ENCODE assay signal across 17 mouse cellular contexts in the genomic region with DNA sequence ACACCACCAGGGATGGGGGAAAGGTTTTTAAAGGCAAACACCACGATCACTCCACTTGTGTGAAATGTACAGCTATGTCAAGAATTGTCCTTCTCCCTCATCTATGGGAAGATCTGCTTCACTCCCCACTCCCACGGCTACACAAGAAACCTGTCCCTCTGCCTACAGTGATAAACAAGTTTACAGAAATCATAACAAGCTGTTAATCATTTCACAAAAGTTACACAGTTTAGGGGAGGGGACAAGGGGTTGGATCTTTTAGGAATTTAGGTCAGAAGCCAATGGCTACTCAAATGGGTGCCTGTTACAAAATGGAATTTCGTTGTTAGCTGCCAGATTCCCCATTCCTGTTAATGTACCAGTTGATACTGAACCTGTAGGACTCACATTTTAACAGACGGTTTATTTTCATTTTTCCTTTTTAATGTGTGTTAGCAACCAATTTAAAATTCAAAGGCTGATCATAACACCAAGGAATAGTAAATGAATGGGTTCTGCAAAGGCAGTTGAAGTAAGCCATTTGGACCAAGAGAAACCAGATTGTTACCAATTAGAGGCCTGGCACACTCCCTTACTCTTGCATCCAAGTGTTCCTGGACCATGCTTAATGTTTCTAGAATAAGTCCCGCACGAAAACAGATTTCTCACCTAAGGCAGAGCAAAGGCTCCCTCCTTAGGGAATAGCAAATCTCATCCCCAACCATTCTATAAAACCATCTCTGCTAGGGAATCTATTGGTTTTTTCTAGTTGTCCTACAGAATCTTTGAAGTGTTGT. TPM values are rescaled to one million over a fixed set of nuclear protein-coding genes. Genes with fewer than 3 reads are reported as not detected.
DNase-seq lines count a peak whose midpoint lies in the region; ATAC-seq and TF ChIP-seq lines count a peak whose summit lies in the region.
"Had no signal": no experiment of that assay in that cellular context is flagged by ENCODE, and none has a peak within 500 bp of the region (broad histone marks: within the 10 kb centered on the region; RNA-seq: fewer than 3 reads in every experiment).

No protein-coding gene starts in this region.

- no peak overlapping the region for H3K27ac ChIP-seq in forebrain, embryonic 15.5 days (replicated peaks)
- no peak overlapping the region for H3K27ac ChIP-seq in forebrain, embryonic 12.5 days
- peak overlapping the region; percentile 94 for H3K27ac ChIP-seq in liver, adult 2 months (replicated peaks; ENCODE audit: insufficient read depth, low read depth, low read length)
- no peak overlapping the region for H3K27ac ChIP-seq in liver, embryonic 11.5 days (ENCODE audit: low read depth, low read length)
- H3K27ac ChIP-seq in liver, postnatal 0 days (ENCODE audit: low read depth), result peak overlapping the region; percentile 82
- no peak overlapping the region for H3K27ac ChIP-seq in thymus, adult 2 months (ENCODE audit: control insufficient read depth, insufficient read depth, low read length)

- no peak overlapping the region for H3K4me3 ChIP-seq in forebrain, embryonic 15.5 days
- no peak overlapping the region for H3K4me3 ChIP-seq in forebrain, embryonic 12.5 days (replicated peaks)
- H3K4me3 ChIP-seq in liver, adult 2 months (ENCODE audit: insufficient read depth, low read depth, low read length), result no peak overlapping the region
- H3K4me3 ChIP-seq in liver, embryonic 11.5 days (ENCODE audit: low read depth, low read length), result no peak overlapping the region
- no peak overlapping the region for H3K4me3 ChIP-seq in liver, postnatal 0 days (ENCODE audit: low read depth, low read length)
- H3K4me3 ChIP-seq in thymus, adult 2 months (ENCODE audit: control insufficient read depth, insufficient read depth, low read length), result no peak overlapping the region

- TF ChIP-seq CTCF in liver, adult 2 months (IDR thresholded peaks at IDR 0.05; ENCODE audit: low read depth, low read length), result no peak
- TF ChIP-seq CTCF in liver, postnatal 0 days (IDR thresholded peaks at IDR 0.05; ENCODE audit: low read depth), result no peak
- no peak for TF ChIP-seq CTCF in thymus, adult 2 months (IDR thresholded peaks at IDR 0.05; ENCODE audit: borderline replicate concordance, control insufficient read depth, extremely low read depth, insufficient read depth, low read length, poor library complexity)

- no peaks in the 10 kb centered on the region for H3K79me2 ChIP-seq in liver, adult 2 months (ENCODE audit: control insufficient read depth, insufficient read depth, low read length)

- WGBS in forebrain, embryonic 15.5 days, result 70% methylated on average over 6 of the region's 6 CpGs
- 92% methylated on average over 6 of the region's 6 CpGs for WGBS in forebrain, embryonic 12.5 days
- WGBS in liver, adult 2 months, result 19% methylated on average over 6 of the region's 6 CpGs
- 78% methylated on average over 6 of the region's 6 CpGs for WGBS in liver, embryonic 11.5 days
- WGBS in liver, postnatal 0 days (ENCODE audit: insufficient replicate concordance), result 71% methylated on average over 6 of the region's 6 CpGs
- 94% methylated on average over 6 of the region's 6 CpGs for WGBS in thymus, adult 2 months

- H3K4me2 ChIP-seq in forebrain, embryonic 15.5 days (replicated peaks), result no peak overlapping the region
- H3K4me2 ChIP-seq in forebrain, embryonic 12.5 days, result no peak overlapping the region
- H3K4me2 ChIP-seq in liver, embryonic 11.5 days, result no peak overlapping the region
- no peak overlapping the region for H3K4me2 ChIP-seq in liver, postnatal 0 days (ENCODE audit: low read depth, low read length)
- H3K4me2 ChIP-seq: midbrain, embryonic 11.5 days had no signal

- H3K4me1 ChIP-seq in forebrain, embryonic 15.5 days, result no peaks in the 10 kb centered on the region
- H3K4me1 ChIP-seq in forebrain, embryonic 12.5 days, result no peaks in the 10 kb centered on the region
- H3K4me1 ChIP-seq in liver, adult 2 months (ENCODE audit: control insufficient read depth, insufficient read depth, low read length), result peaks cover 36% of the 10 kb centered on the region
- H3K4me1 ChIP-seq in liver, embryonic 11.5 days (replicated peaks; ENCODE audit: control insufficient read depth, insufficient read depth, low read length), result no peaks in the 10 kb centered on the region; the same call in 1 of the 2 replicates
- peaks cover 7% of the 10 kb centered on the region for H3K4me1 ChIP-seq in liver, postnatal 0 days (ENCODE audit: insufficient read depth)
- no peaks in the 10 kb centered on the region for H3K4me1 ChIP-seq in thymus, adult 2 months (replicated peaks; ENCODE audit: control insufficient read depth, insufficient read depth, low read length)

- no peak for TF ChIP-seq POLR2A in liver, adult 2 months (IDR thresholded peaks at IDR 0.05; ENCODE audit: extremely low read depth, insufficient read depth, low read length)
- TF ChIP-seq POLR2A in thymus, adult 2 months (IDR thresholded peaks at IDR 0.05; ENCODE audit: control insufficient read depth, extremely low read depth, insufficient read depth, low read length, poor library complexity), result no peak

- ATAC-seq in forebrain, embryonic 15.5 days (replicated peaks), result peak; percentile 48; the same call in 1 of the 2 replicates
- no peak for ATAC-seq in forebrain, embryonic 12.5 days (ENCODE audit: low FRiP score)
- no peak for ATAC-seq in liver, embryonic 11.5 days (replicated peaks; ENCODE audit: low FRiP score)
- peak; percentile 94 for ATAC-seq in liver, postnatal 0 days

- H3K36me3 ChIP-seq in forebrain, embryonic 15.5 days, result no peaks in the 10 kb centered on the region
- no peaks in the 10 kb centered on the region for H3K36me3 ChIP-seq in forebrain, embryonic 12.5 days (replicated peaks)
- H3K36me3 ChIP-seq in liver, adult 2 months (ENCODE audit: control insufficient read depth, insufficient read depth, low read length), result peaks cover 2% of the 10 kb centered on the region; the same call in 1 of the 2 replicates
- no peaks in the 10 kb centered on the region for H3K36me3 ChIP-seq in liver, embryonic 11.5 days (ENCODE audit: control insufficient read depth, insufficient read depth, low read length)
- no peaks in the 10 kb centered on the region for H3K36me3 ChIP-seq in liver, postnatal 0 days (replicated peaks; ENCODE audit: insufficient read depth, low read length)
- no peaks in the 10 kb centered on the region for H3K36me3 ChIP-seq in thymus, adult 2 months (ENCODE audit: control insufficient read depth, insufficient read depth, low read length)

- H3K9me3 ChIP-seq in forebrain, embryonic 15.5 days, result no peaks in the 10 kb centered on the region
- no peaks in the 10 kb centered on the region for H3K9me3 ChIP-seq in forebrain, embryonic 12.5 days
- no peaks in the 10 kb centered on the region for H3K9me3 ChIP-seq in liver, embryonic 11.5 days (ENCODE audit: control insufficient read depth, low read length)
- H3K9me3 ChIP-seq in liver, postnatal 0 days (ENCODE audit: low read length), result no peaks in the 10 kb centered on the region

- no peak overlapping the region for H3K9ac ChIP-seq in forebrain, embryonic 15.5 days (replicated peaks)
- H3K9ac ChIP-seq in forebrain, embryonic 12.5 days, result no peak overlapping the region
- peak overlapping the region; percentile 46; the same call in 1 of the 2 replicates for H3K9ac ChIP-seq in liver, adult 2 months (ENCODE audit: low read depth, low read length)
- H3K9ac ChIP-seq in liver, embryonic 11.5 days (ENCODE audit: low read depth, low read length), result no peak overlapping the region
- no peak overlapping the region for H3K9ac ChIP-seq in liver, postnatal 0 days (replicated peaks)

- no peaks in the 10 kb centered on the region for H3K27me3 ChIP-seq in forebrain, embryonic 15.5 days
- no peaks in the 10 kb centered on the region for H3K27me3 ChIP-seq in forebrain, embryonic 12.5 days
- no peaks in the 10 kb centered on the region for H3K27me3 ChIP-seq in liver, adult 2 months (ENCODE audit: control insufficient read depth, insufficient read depth, low read length)
- no peaks in the 10 kb centered on the region for H3K27me3 ChIP-seq in liver, embryonic 11.5 days (replicated peaks; ENCODE audit: control insufficient read depth, insufficient read depth, low read length)
- no peaks in the 10 kb centered on the region for H3K27me3 ChIP-seq in liver, postnatal 0 days (ENCODE audit: insufficient read depth, low read length)
- no peaks in the 10 kb centered on the region for H3K27me3 ChIP-seq in thymus, adult 2 months (ENCODE audit: control insufficient read depth, insufficient read depth, low read length)

- DNase-seq in liver, adult 2 months (ENCODE audit: extremely low read depth, low read depth, low spot score), result peak; percentile 98
- DNase-seq in liver, embryonic 11.5 days (ENCODE audit: low spot score), result no peak
- DNase-seq in cerebellum, adult 9-10 months, result peak; percentile 69
- no peak for DNase-seq in liver, postnatal 0 days
- DNase-seq in thymus, adult 2 months, result no peak
- no peak for DNase-seq in thymus, postnatal 0 days (ENCODE audit: low spot score)
- DNase-seq: adrenal gland, postnatal 25 days; heart, postnatal 36 days; lung, postnatal 14 days had no signal

- peak; percentile 47; the same call in 1 of the 2 replicates for TF ChIP-seq EP300 in liver, postnatal 0 days (IDR thresholded peaks at IDR 0.05; ENCODE audit: low read depth)

RNA-seq across cellular contexts. Expression of gene Pigr, which starts 8.9 kb away (rescaled TPM):
- not detected in 2 replicates for polyA plus RNA-seq in forebrain, embryonic 15.5 days (2015; fragmentation: Nextera tagmentation; extraction: Ambion mirVana)
- not detected in 2 replicates for polyA plus RNA-seq in forebrain, embryonic 12.5 days (2016; fragmentation: Nextera tagmentation; extraction: Ambion mirVana)
- 482 and 517 TPM in 2 replicates for total RNA-seq in liver, adult 2 months (2014; rRNA removed)
- 579 and 633 TPM in 2 replicates for polyA plus RNA-seq in liver, adult 2 months (2012; rRNA removed)
- 0.12 and 0.25 TPM in 2 replicates for polyA plus RNA-seq in liver, embryonic 11.5 days (2014; fragmentation: Nextera tagmentation; extraction: Ambion mirVana)
- 1.2 TPM in 2 replicates for polyA plus RNA-seq in liver, postnatal 0 days (2015; fragmentation: Nextera tagmentation; extraction: Ambion mirVana)
- 3.0 and 4.3 TPM in 2 replicates for polyA plus RNA-seq in thymus, adult 2 months (2012; rRNA removed)
- 0.18 and 0.31 TPM in 2 replicates for polyA plus RNA-seq in thymus, postnatal 0 days (2015; fragmentation: Nextera tagmentation; extraction: Ambion mirVana)
- total RNA-seq: adrenal gland, postnatal 25 days; heart, postnatal 36 days; layer of hippocampus, postnatal 36 days had no signal
- polyA plus RNA-seq: midbrain, embryonic 11.5 days had no signal

RNA-seq across cellular contexts. Expression of gene Fcmr, which starts 30.1 kb away (rescaled TPM):
- not detected in 2 replicates for polyA plus RNA-seq in forebrain, embryonic 15.5 days (2015; fragmentation: Nextera tagmentation; extraction: Ambion mirVana)
- not detected in 2 replicates for polyA plus RNA-seq in forebrain, embryonic 12.5 days (2016; fragmentation: Nextera tagmentation; extraction: Ambion mirVana)
- 0.09 and 0.54 TPM in 2 replicates for total RNA-seq in liver, adult 2 months (2014; rRNA removed)
- 0.81 and 2.6 TPM in 2 replicates for polyA plus RNA-seq in liver, adult 2 months (2012; rRNA removed)
- polyA plus RNA-seq in liver, embryonic 11.5 days (2014; fragmentation: Nextera tagmentation; extraction: Ambion mirVana), result not detected in 2 replicates
- polyA plus RNA-seq in liver, postnatal 0 days (2015; fragmentation: Nextera tagmentation; extraction: Ambion mirVana), result 1.00 and 1.1 TPM in 2 replicates
- 9.7 and 15.4 TPM in 2 replicates for polyA plus RNA-seq in thymus, adult 2 months (2012; rRNA removed)
- polyA plus RNA-seq in thymus, postnatal 0 days (2015; fragmentation: Nextera tagmentation; extraction: Ambion mirVana), result not detected in 2 replicates
- total RNA-seq: gastrocnemius, adult 8-10 months; layer of hippocampus, postnatal 36 days had no signal
- polyA plus RNA-seq: limb, embryonic 14.5 days had no signal

RNA-seq across cellular contexts. Expression of gene Fcamr, which starts 34.6 kb away (rescaled TPM):
- not detected in 2 replicates for polyA plus RNA-seq in forebrain, embryonic 15.5 days (2015; fragmentation: Nextera tagmentation; extraction: Ambion mirVana)
- polyA plus RNA-seq in forebrain, embryonic 12.5 days (2016; fragmentation: Nextera tagmentation; extraction: Ambion mirVana), result not detected in 2 replicates
- 0.13 and 0.55 TPM in 2 replicates for total RNA-seq in liver, adult 2 months (2014; rRNA removed)
- 0.09 TPM in 1 of 2 replicates, not detected in the other for polyA plus RNA-seq in liver, adult 2 months (2012; rRNA removed)
- polyA plus RNA-seq in liver, embryonic 11.5 days (2014; fragmentation: Nextera tagmentation; extraction: Ambion mirVana), result not detected in 2 replicates
- polyA plus RNA-seq in liver, postnatal 0 days (2015; fragmentation: Nextera tagmentation; extraction: Ambion mirVana), result not detected in 2 replicates
- 0.11 and 0.28 TPM in 2 replicates for polyA plus RNA-seq in thymus, adult 2 months (2012; rRNA removed)
- polyA plus RNA-seq in thymus, postnatal 0 days (2015; fragmentation: Nextera tagmentation; extraction: Ambion mirVana), result 0.06 TPM in 1 of 2 replicates, not detected in the other
- total RNA-seq: adrenal gland, postnatal 25 days; gastrocnemius, adult 8-10 months; layer of hippocampus, postnatal 36 days had no signal
- polyA plus RNA-seq: midbrain, embryonic 11.5 days had no signal

RNA-seq across cellular contexts. Expression of gene Il24, which starts 51.9 kb away (rescaled TPM):
- polyA plus RNA-seq in forebrain, embryonic 15.5 days (2015; fragmentation: Nextera tagmentation; extraction: Ambion mirVana), result not detected in 2 replicates
- polyA plus RNA-seq in forebrain, embryonic 12.5 days (2016; fragmentation: Nextera tagmentation; extraction: Ambion mirVana), result not detected in 2 replicates
- total RNA-seq in liver, adult 2 months (2014; rRNA removed), result not detected in 2 replicates
- not detected in 2 replicates for polyA plus RNA-seq in liver, adult 2 months (2012; rRNA removed)
- not detected in 2 replicates for polyA plus RNA-seq in liver, embryonic 11.5 days (2014; fragmentation: Nextera tagmentation; extraction: Ambion mirVana)
- polyA plus RNA-seq in liver, postnatal 0 days (2015; fragmentation: Nextera tagmentation; extraction: Ambion mirVana), result not detected in 2 replicates
- polyA plus RNA-seq in thymus, adult 2 months (2012; rRNA removed), result 0.26 and 0.28 TPM in 2 replicates
- polyA plus RNA-seq in thymus, postnatal 0 days (2015; fragmentation: Nextera tagmentation; extraction: Ambion mirVana), result 0.33 and 0.55 TPM in 2 replicates
- total RNA-seq: adrenal gland, postnatal 25 days; gastrocnemius, adult 8-10 months; heart, adult 8-10 months; heart, postnatal 36 days; layer of hippocampus, postnatal 36 days had no signal
- polyA plus RNA-seq: limb, embryonic 14.5 days; midbrain, embryonic 11.5 days; testis, adult 2 months had no signal

Comparison
In these comparisons a context has a peak if more than half of its experiments do, and no peak if none do; other contexts are left out.
1. ATAC-seq: peak in forebrain, embryonic 15.5 days (single experiment) and liver, postnatal 0 days (single experiment); none in forebrain, embryonic 12.5 days (single experiment) and liver, embryonic 11.5 days (single experiment).
2. H3K27ac ChIP-seq: peak in liver, adult 2 months (single experiment) and liver, postnatal 0 days (single experiment); none in forebrain, embryonic 15.5 days (single experiment), forebrain, embryonic 12.5 days (single experiment), liver, embryonic 11.5 days (single experiment) and thymus, adult 2 months (single experiment).
3. DNase-seq: peak in liver, adult 2 months (single experiment) and cerebellum, adult 9-10 months (single experiment); none in liver, embryonic 11.5 days (single experiment), liver, postnatal 0 days (single experiment), thymus, adult 2 months (single experiment) and thymus, postnatal 0 days (single experiment).
4. RNA of gene Pigr, which starts 8.9 kb away (polyA plus RNA-seq): 579 to 633 TPM in liver, adult 2 months; 3.0 to 4.3 TPM in thymus, adult 2 months, 1.2 TPM in liver, postnatal 0 days, 0.18 to 0.31 TPM in thymus, postnatal 0 days, 0.12 to 0.25 TPM in liver, embryonic 11.5 days, not detected in forebrain, embryonic 15.5 days and not detected in forebrain, embryonic 12.5 days; every median in the first group is over 100 times any median in the second.